Mouse (Mus musculus): ENCODE results near the gene Etnk1. TPM values are rescaled to one million over a fixed set of nuclear protein-coding genes. Genes with fewer than 3 reads are reported as not detected.

The Etnk1 gene
- polyA plus RNA-seq, 1 experiment from 2014 or later: 11.1 TPM

DNA sequence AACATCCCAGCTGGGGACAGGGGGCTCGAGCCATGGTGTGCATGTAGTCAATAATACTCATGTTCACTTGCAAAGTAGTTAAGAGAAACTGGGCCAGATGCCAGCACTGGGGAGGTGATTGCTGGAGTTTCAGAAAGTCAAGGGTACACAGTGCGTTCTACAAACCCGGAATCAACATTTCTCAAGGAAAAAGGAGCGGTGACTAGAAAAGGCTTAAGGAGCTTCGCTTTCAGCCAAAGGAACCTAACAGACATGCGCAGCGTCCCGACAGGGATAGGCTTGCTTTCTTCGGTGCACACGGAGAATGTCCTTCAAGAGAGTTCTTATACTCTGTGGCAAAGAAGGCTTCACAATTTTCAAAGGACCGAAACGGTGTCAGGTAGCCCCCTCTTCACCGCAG lies 12.1 kb upstream of the Etnk1 start:
- H3K9me3 ChIP-seq (ENCODE audit: low read length): no peaks in the 10 kb centered on the region
- H3K4me1 ChIP-seq (ENCODE audit: insufficient read depth, low read depth, low read length): peaks cover 5% of the 10 kb centered on the region; the same call in 1 of the 2 replicates
- no peaks in the 10 kb centered on the region for H3K27me3 ChIP-seq (replicated peaks; ENCODE audit: insufficient read depth, low read length)
- H3K4me2 ChIP-seq (replicated peaks; ENCODE audit: low read depth, low read length): peak overlapping the region; percentile 38
- no peak for TF ChIP-seq EP300 (IDR thresholded peaks at IDR 0.05)
- TF ChIP-seq CTCF (IDR thresholded peaks at IDR 0.05): no peak
- H3K27ac ChIP-seq (ENCODE audit: low read length): peak overlapping the region; percentile 69
- no peaks in the 10 kb centered on the region for H3K36me3 ChIP-seq (ENCODE audit: insufficient read depth, low read length)
- ATAC-seq: peak; percentile 78
- 39% methylated on average over 13 of the region's 13 CpGs for WGBS
- no peak overlapping the region for H3K9ac ChIP-seq (replicated peaks; ENCODE audit: low read depth)
- peak; percentile 82 for DNase-seq (ENCODE audit: low spot score)
- H3K4me3 ChIP-seq (ENCODE audit: low read depth, low read length): no peak overlapping the region

DNA sequence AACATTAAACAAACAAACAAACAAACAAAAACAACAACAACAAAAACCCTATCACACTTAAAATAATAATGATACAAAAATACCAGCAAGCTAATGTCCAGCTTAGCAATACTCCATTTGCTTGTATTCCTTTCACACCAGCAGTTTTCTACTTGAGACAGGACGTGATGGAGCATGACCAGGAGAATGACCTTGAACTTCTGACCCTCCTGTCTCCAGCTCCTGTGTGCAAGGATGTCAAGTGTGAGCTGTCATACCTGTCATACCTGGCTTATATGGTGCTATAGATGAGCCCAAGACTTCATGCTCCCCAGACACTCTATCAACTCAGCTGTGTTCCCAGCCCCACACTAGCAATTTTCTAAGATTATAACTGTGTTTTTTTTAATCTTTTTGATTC lies 11.0 kb upstream of the Etnk1 start:
- TF ChIP-seq CTCF (IDR thresholded peaks at IDR 0.05) (no peak), EP300 (IDR thresholded peaks at IDR 0.05) (no peak)
- DNase-seq (ENCODE audit: low spot score) (no peak), ATAC-seq (no peak)
- H3K4me1 ChIP-seq (ENCODE audit: insufficient read depth, low read depth, low read length): peaks cover 5% of the 10 kb centered on the region; the same call in 1 of the 2 replicates
- no peak overlapping the region for H3K9ac ChIP-seq (replicated peaks; ENCODE audit: low read depth)
- H3K9me3 ChIP-seq (ENCODE audit: low read length): no peaks in the 10 kb centered on the region
- 61% methylated on average over 1 of the region's 1 CpGs for WGBS
- no peak overlapping the region for H3K4me3 ChIP-seq (ENCODE audit: low read depth, low read length)
- H3K27me3 ChIP-seq (replicated peaks; ENCODE audit: insufficient read depth, low read length): no peaks in the 10 kb centered on the region
- H3K27ac ChIP-seq (ENCODE audit: low read length): no peak overlapping the region
- no peaks in the 10 kb centered on the region for H3K36me3 ChIP-seq (ENCODE audit: insufficient read depth, low read length)
- no peak overlapping the region for H3K4me2 ChIP-seq (replicated peaks; ENCODE audit: low read depth, low read length)

DNA sequence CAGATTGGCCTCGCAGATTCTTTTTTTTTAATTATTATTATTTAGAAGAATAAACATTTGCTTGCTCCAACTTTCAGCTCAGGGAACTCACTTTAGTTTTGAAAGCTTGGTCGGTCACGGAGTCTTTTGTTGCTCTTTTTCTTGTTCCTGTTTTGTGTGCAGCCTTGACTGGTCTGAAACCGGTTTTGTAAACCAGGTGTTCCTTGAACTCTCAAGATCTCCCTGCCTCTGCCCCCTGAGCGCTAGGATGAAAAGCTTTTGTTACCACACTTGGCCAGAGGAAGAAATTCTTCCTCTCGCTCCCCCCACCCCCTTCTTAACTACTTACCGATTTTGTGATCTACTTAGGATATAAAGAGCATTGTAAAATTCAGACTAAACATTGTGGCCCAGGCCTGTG lies 10.3 kb upstream of the Etnk1 start:
- no peaks in the 10 kb centered on the region for H3K27me3 ChIP-seq (replicated peaks; ENCODE audit: insufficient read depth, low read length)
- no peaks in the 10 kb centered on the region for H3K9me3 ChIP-seq (ENCODE audit: low read length)
- DNase-seq (ENCODE audit: low spot score): no peak
- no peaks in the 10 kb centered on the region for H3K36me3 ChIP-seq (ENCODE audit: insufficient read depth, low read length)
- H3K4me3 ChIP-seq (ENCODE audit: low read depth, low read length): no peak overlapping the region
- 77% methylated on average over 7 of the region's 7 CpGs for WGBS
- peaks cover 5% of the 10 kb centered on the region; the same call in 1 of the 2 replicates for H3K4me1 ChIP-seq (ENCODE audit: insufficient read depth, low read depth, low read length)
- no peak overlapping the region for H3K27ac ChIP-seq (ENCODE audit: low read length)
- H3K4me2 ChIP-seq (replicated peaks; ENCODE audit: low read depth, low read length): no peak overlapping the region
- TF ChIP-seq EP300 (IDR thresholded peaks at IDR 0.05) (no peak), CTCF (IDR thresholded peaks at IDR 0.05) (no peak)
- ATAC-seq: no peak
- no peak overlapping the region for H3K9ac ChIP-seq (replicated peaks; ENCODE audit: low read depth)

- no peaks in the 10 kb centered on the region for H3K9me3 ChIP-seq (ENCODE audit: low read length)
- no peak overlapping the region for H3K4me3 ChIP-seq (ENCODE audit: low read depth, low read length)
- no peak for TF ChIP-seq CTCF (IDR thresholded peaks at IDR 0.05)
- TF ChIP-seq EP300 (IDR thresholded peaks at IDR 0.05): no peak
- H3K4me2 ChIP-seq (replicated peaks; ENCODE audit: low read depth, low read length): no peak overlapping the region
- H3K27me3 ChIP-seq (replicated peaks; ENCODE audit: insufficient read depth, low read length): no peaks in the 10 kb centered on the region
- no peak overlapping the region for H3K9ac ChIP-seq (replicated peaks; ENCODE audit: low read depth)
- 62% methylated on average over 8 of the region's 8 CpGs for WGBS
- peaks cover 5% of the 10 kb centered on the region; the same call in 1 of the 2 replicates for H3K4me1 ChIP-seq (ENCODE audit: insufficient read depth, low read depth, low read length)
- DNase-seq (ENCODE audit: low spot score) (no peak), ATAC-seq (no peak)
- H3K36me3 ChIP-seq (ENCODE audit: insufficient read depth, low read length): no peaks in the 10 kb centered on the region
- no peak overlapping the region for H3K27ac ChIP-seq (ENCODE audit: low read length)
Measured at GRCm38 (mm10) chr6:143157401-143157800, 9.6 kb upstream of the Etnk1 start.

DNA sequence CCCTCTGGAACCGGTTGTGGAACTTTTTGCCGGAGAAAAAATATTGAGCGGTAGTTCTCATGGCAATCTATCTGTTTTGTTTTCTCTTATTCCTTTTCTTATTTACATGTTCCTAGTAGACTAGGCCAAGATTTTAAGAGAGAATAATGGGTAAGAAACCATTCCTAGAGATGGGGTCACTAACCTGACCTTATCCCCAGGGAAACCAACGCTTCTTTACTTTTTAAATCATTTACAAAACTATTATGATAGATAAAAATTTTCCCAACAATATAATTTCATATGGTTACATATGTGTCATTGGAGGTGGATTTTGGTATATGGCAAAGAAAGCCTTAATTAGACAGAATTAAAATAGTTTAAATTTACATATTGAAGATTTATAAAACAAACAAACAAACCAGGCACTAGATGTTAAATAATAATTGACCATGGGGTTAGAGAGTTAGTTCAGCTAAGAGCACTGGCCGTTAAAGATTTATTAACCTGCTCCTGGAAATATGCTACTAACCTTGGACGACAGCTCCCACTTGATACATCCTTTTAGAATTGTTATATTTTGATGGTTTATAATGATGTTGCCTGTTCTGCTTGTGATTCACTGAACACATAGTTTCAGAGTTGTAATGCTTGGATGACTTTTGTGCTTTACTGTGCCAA lies 6.3 kb upstream of the Etnk1 start:
- no peak overlapping the region for H3K9ac ChIP-seq (replicated peaks; ENCODE audit: low read depth)
- H3K36me3 ChIP-seq (ENCODE audit: insufficient read depth, low read length): no peaks in the 10 kb centered on the region
- H3K4me3 ChIP-seq (ENCODE audit: low read depth, low read length): no peak overlapping the region
- H3K27ac ChIP-seq (ENCODE audit: low read length): no peak overlapping the region
- no peaks in the 10 kb centered on the region for H3K27me3 ChIP-seq (replicated peaks; ENCODE audit: insufficient read depth, low read length)
- DNase-seq (ENCODE audit: low spot score): no peak
- no peak for ATAC-seq
- no peaks in the 10 kb centered on the region for H3K9me3 ChIP-seq (ENCODE audit: low read length)
- no peak overlapping the region for H3K4me2 ChIP-seq (replicated peaks; ENCODE audit: low read depth, low read length)
- WGBS: 86% methylated on average over 6 of the region's 6 CpGs
- no peaks in the 10 kb centered on the region for H3K4me1 ChIP-seq (ENCODE audit: insufficient read depth, low read depth, low read length)
- TF ChIP-seq EP300 (IDR thresholded peaks at IDR 0.05): no peak
- no peak for TF ChIP-seq CTCF (IDR thresholded peaks at IDR 0.05)

DNA sequence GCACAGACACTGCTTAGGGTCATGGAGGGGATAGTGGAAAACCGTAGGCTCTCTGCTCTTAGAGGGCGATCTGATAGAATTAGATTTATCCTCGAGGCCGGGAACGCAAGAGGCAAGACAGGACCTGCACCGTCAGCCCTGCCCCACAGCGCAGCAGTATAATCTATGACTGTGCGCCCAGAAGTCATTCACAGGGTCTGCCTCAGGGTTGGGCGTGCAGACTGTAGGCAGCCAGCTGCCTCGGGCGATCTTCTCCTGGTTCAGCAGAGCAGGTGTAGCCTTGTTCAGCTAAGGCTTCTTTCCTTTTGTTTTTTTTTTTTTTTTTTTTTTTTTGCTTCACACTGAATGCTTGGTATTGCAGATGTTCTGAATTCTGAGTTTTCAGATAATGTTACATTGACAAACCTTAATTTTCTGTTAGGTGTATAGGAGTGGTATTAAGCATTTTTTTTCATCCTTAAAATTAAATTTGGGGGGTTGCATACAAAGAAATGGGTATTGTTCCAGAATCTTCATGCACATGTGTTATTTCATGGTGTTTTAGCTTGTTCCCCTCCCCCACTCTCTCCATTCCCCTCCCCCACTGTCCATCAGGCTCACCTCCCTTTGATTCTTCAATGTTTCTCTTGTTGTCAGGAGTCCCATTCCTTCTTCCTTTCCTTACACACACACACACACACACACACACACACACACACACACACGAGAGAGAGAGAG lies 4.7 kb upstream of the Etnk1 start:
- TF ChIP-seq EP300 (IDR thresholded peaks at IDR 0.05) (no peak), CTCF (IDR thresholded peaks at IDR 0.05) (no peak)
- ATAC-seq (no peak), DNase-seq (ENCODE audit: low spot score) (no peak)
- no peak overlapping the region for H3K9ac ChIP-seq (replicated peaks; ENCODE audit: low read depth)
- no peak overlapping the region for H3K4me3 ChIP-seq (ENCODE audit: low read depth, low read length)
- WGBS: 59% methylated on average over 11 of the region's 12 CpGs
- no peaks in the 10 kb centered on the region for H3K9me3 ChIP-seq (ENCODE audit: low read length)
- no peaks in the 10 kb centered on the region for H3K36me3 ChIP-seq (ENCODE audit: insufficient read depth, low read length)
- no peak overlapping the region for H3K27ac ChIP-seq (ENCODE audit: low read length)
- no peak overlapping the region for H3K4me2 ChIP-seq (replicated peaks; ENCODE audit: low read depth, low read length)
- no peaks in the 10 kb centered on the region for H3K27me3 ChIP-seq (replicated peaks; ENCODE audit: insufficient read depth, low read length)
- no peaks in the 10 kb centered on the region for H3K4me1 ChIP-seq (ENCODE audit: insufficient read depth, low read depth, low read length)
